Mouse (Mus musculus) Muller cell, postnatal 12 days (primary cell): ENCODE results near the gene Nr5a2.
A peak's percentile ranks its signal among the peaks of the same experiment; 100 is the strongest.

Experiments used
- DNase-seq: peaks from one replicate; pipeline ENCODE4 v3.0.0-alpha.2; 2015; ENCODE audit errors: inconsistent ontology term

Gene Nr5a2

DNA sequence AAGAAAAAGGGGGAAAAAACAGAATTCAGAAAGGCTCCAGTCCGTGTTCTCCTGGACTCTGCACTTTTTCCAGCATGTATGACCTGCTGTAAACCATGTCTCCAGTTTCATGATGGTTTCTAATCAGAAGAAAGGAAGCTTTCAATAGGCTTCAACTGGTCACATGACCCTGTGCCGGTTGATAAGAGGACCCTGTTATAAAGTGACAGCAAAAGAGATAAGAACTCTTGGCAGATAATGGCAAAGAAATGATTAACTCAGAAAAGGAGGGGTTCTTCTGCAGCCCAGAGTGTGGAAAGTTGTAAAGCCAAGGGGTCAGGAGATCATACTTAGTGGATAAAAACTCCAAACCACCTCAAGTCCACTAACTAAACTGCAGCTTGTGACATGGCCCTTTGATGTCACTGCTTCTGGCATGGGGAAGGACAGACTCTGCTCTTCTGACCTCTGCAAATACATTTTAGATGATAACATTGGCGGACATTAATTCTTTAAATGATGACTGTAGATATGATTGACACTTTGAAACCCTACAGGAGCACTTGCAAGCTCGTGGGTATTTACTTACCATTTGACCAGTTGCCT, at the start of gene Nr5a2:
Gene Nr5a2, minus strand, starts transcription at position 21 of the 585 bp plus-strand sequence.
- no peak for DNase-seq

- no peak for DNase-seq
Measured at GRCm38 (mm10) chr1:137008726-137009239, 48.5 kb upstream of the Nr5a2 start.

DNA sequence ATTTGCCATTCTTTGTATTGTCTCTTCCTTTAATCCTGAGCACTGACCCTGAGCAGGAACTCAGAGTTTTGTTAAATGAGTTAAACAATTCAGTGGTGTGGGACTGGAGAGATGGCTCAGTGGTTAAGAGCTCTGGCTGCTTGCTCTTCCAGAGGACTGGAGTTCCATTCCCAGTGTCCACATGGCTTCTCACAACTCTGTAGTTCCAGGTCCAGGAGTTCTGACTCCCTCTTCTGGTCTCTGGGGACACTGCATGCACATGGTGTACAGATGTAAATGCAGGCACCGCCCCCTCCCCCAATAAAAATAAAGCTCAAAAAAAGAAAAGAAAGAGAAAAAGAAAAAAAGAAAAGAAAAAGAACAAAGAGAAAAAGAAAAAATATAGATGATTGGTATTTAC, 43.6 kb upstream of the Nr5a2 start:
- DNase-seq, result no peak

- DNase-seq, result no peak
Measured at GRCm38 (mm10) chr1:137003144-137003543, 42.9 kb upstream of the Nr5a2 start.

- no peak for DNase-seq
Measured at GRCm38 (mm10) chr1:136991762-136992352, 31.6 kb upstream of the Nr5a2 start.

DNA sequence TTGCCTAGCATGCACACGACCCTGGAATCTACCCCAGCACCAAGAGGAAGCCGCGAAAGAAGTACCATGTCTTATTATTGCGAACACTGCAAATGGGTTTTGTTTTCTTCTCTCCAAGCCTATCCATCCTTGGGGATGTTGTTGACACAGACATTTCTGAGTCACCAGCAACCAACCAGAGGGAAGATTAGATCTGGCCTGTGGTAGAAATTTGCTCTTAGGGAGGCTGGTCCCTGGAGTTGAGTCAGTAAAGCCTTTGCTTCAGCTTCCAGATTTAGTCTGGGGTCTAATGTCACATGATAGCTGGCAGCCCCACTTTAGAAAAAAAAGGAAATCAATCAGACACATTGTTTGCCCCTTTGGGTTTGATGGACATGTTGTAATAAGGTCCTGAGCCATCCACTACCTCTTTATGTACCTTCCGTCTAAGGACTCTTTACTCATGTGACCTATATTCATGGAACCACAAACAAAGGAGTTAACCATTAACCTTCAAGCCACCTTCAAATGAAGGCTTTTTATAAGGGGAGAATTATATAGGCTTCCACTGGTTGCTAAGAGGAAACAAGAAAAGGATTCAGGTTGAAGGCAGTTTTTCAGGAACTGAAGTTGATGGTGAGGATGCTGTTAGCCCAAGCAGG, 20.1 kb upstream of the Nr5a2 start:
- no peak for DNase-seq

DNA sequence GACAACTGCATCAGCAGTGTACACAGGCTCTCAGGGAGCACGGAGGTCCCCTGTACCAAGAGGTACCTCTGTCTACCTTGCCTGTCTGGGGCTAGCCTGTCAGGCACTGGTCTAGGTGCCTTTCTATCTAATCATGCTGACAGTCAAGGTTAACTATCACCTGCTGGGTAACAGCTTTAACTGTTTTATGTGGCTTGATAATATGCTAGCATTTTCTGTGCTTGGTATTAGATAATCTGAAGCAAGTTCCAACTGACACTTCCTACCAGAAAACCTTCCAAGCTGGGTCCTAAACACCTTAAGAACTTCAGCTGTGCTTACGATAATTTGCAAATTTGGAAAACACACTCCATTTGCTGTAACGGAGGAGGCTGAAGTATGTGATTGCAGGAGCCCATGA, 17.6 kb upstream of the Nr5a2 start:
- no peak for DNase-seq

- DNase-seq, result no peak
Measured at GRCm38 (mm10) chr1:136974040-136974439, 13.8 kb upstream of the Nr5a2 start.

- no peak for DNase-seq
Measured at GRCm38 (mm10) chr1:136973016-136973415, 12.8 kb upstream of the Nr5a2 start.

DNA sequence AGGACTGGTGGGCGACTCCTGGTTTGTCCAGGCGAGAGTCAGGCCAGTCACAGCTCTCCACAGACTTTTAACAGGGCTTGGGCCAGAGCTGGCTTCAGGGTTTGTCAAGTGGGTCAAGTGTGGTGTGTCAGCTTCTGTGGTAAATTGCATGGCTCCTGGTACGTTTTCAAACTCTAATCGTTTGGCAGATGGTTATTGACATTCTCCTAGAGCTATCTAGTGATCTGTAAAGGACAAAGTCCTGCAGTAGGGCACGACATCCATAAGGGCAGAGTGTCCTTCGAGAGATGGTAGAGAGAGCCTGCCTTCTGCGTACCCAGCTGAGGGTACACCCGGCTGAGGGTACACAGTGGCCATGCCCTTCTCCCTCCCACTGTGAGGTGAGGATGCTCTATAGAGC, 10.7 kb upstream of the Nr5a2 start:
- no peak for DNase-seq

DNA sequence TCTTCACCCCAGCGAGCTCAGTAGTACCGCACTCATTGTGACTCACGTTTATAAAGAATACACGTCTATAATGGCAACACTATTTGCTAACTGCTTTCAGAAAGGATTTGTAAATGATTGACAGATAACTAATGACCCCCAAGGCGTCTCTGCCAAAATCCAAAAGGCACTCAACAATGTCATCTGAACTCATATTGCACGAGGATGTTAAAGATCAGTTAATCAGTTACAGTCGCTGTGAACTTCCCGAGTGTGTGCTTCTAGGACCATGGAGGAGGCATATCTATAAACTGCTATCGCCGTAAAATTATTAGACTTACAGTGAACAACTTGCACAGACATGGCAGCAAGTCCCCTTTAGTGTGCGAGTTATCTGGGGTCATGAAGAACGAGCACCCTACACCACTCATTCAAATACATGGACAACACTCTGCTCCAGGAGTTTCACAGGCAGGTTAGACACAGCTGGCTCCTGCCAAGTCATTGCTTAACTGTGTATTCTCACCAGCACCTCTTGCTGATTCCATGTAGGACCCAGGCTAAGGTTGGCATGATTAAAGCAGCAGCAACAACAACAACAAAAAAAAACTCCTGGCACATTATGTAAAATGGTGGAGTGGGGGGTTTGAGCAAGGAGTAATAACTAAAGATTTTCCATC, 6.6 kb upstream of the Nr5a2 start:
- DNase-seq, result no peak

GRCm38 (mm10) chr1:136959491-136959890, 757 bp downstream of the Nr5a2 start:
- no peak for DNase-seq

DNA sequence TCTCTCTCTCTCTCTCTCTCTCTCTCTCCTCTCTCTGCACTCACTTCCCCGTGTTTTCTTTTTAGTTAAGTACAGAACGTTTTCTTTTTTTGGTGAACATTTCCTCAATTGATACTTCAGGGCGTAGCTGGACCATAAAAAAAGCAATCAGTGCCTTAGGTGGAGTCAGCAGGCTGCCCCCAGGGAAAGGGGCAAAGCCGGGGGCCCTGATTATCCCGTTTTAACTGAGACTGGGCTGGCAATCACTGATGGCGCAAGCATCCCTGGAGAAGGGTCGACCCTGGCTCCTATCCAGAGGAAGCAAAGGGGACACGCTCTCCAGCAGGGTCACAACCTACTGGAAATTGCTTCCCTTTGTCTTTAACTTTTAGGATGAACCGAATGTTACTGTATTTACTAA, 1.6 kb downstream of the Nr5a2 start:
- DNase-seq, result no peak

DNA sequence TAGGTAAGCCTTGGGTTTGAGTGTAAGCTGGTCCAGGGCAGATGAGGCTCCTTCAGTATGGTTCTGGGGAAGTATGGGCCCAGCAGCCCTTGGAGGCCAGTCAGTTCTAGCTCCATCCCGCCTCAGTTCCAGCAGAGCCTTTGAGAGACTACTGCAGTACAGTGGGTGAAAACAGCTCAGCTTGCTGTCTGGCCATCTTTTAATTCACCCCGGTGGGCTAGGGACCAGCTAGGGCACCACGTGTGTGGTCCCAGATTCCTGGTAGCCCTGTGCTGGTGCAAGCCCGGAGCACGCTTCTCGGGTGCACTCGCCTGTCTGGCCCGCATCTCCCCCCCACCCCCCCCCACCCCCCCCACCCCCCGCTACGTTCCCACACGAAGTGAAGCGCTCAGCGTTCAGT, 2.1 kb downstream of the Nr5a2 start:
- no peak for DNase-seq

- DNase-seq, result no peak
Measured at GRCm38 (mm10) chr1:136957696-136958095, 2.6 kb downstream of the Nr5a2 start.

GRCm38 (mm10) chr1:136954108-136954494, 6.1 kb downstream of the Nr5a2 start:
- DNase-seq, result no peak

GRCm38 (mm10) chr1:136953444-136954107, 6.7 kb downstream of the Nr5a2 start:
- no peak for DNase-seq

DNA sequence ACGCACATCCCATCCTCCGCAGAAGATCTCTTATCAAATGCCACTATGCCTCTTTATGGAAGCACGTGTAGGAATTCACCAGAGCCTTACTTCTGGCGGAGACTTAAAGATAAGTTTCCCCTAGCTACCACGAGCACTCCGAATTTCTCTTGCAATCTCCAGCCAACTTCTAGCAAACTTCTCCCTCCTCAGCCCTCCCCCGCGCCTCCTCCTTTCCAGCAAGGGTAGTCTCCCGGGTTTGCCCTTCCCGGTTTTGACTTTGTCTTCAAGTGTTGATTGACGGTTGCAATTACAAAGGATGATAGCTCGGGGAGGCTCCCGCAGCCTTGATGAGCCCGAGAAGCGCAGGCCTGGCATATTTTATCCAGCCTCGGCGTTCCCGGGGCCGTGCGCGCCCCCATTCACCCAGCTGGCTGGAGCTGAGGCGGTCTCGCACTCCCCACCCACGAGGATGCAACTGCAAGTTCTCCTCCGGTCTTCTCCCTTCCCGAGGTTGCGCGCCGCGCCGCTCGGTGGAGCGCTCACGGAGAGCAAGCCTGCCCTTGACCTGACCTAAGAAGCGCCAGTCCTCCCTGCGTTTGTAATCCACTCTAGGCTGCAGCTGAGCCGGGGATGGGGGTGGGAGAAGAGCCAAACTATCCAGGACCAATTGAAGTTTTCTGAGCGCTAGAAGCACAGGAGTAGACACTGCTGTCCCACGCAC, 7.5 kb downstream of the Nr5a2 start:
- peak; percentile 26 for DNase-seq

- no peak for DNase-seq
Measured at GRCm38 (mm10) chr1:136951946-136952531, 8.2 kb downstream of the Nr5a2 start.

GRCm38 (mm10) chr1:136951155-136951650, 9.0 kb downstream of the Nr5a2 start:
- no peak for DNase-seq

DNA sequence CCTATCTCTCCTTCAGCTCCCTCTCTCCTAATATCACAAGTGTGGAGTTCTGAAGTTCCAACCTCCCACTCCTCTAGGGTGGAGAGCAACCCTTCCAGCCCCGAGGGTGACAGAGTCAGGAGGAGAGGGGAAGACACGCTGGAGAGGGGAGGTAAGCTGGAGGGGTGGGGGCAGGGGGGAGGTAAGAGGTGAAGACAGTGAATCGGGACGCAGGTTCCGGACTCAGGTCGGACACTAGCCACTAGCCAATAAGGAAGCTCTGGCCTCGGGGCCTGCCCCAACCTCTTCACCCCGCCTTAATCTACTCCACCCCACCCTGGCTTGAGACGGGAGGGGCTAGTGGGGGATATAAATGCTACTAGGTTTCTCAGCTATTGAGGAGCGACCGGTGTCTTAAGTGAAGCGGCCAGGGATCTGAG, 10.9 kb downstream of the Nr5a2 start:
- no peak for DNase-seq
